Mouse (Mus musculus) C2C12 (cell line): ENCODE measurements around the gene Gm20716. TPM values are rescaled to one million over a fixed set of nuclear protein-coding genes. Genes with fewer than 3 reads are reported as not detected.

Source experiments
- H3K27me3 ChIP-seq: one replicate; pipeline ENCODE4 v1.6.1; 2011; ENCODE audit not compliant: control insufficient read depth, insufficient read depth, insufficient read length
- H3K36me3 ChIP-seq: one replicate; pipeline ENCODE4 v1.6.1; 2011; ENCODE audit not compliant: control insufficient read depth, insufficient read depth
- H3K4me3 ChIP-seq: one replicate; pipeline ENCODE4 v1.5.1; 2011; ENCODE audit warnings: mild to moderate bottlenecking, control low read depth; ENCODE audit not compliant: poor library complexity, insufficient read depth, severe bottlenecking
- H3K79me2 ChIP-seq: one replicate; pipeline ENCODE4 v1.6.1; 2011; ENCODE audit not compliant: control insufficient read depth, insufficient read depth
- H3K79me3 ChIP-seq: one replicate; pipeline ENCODE4 v1.6.1; 2011; ENCODE audit warnings: low read depth, control low read depth
- H3ac ChIP-seq: one replicate; pipeline ENCODE3; 2011; ENCODE audit warnings: low read depth; ENCODE audit not compliant: control insufficient read depth, insufficient read length
- CEBPB ChIP-seq: IDR thresholded peaks from one replicate; pipeline ENCODE4 v1.6.1; 2011; ENCODE audit warnings: low read depth, mild to moderate bottlenecking, control low read depth, moderate library complexity
- CTCF ChIP-seq: IDR thresholded peaks from one replicate; pipeline ENCODE4 v1.5.1; 2011; ENCODE audit not compliant: control insufficient read depth, insufficient read depth, insufficient read length
- FOSL1 ChIP-seq: IDR thresholded peaks from one replicate; pipeline ENCODE4 v1.8.0; 2011; ENCODE audit warnings: mild to moderate bottlenecking, low read length; ENCODE audit not compliant: poor library complexity, insufficient read depth, severe bottlenecking
- MAX ChIP-seq: IDR thresholded peaks from one replicate; pipeline ENCODE4 v1.6.1; 2011; ENCODE audit warnings: mild to moderate bottlenecking, control low read depth
- MYOD1 ChIP-seq: IDR thresholded peaks from one replicate; pipeline ENCODE4 v1.6.1; 2011; ENCODE audit warnings: low read depth; ENCODE audit not compliant: control insufficient read depth, insufficient read length
- MYOG ChIP-seq: IDR thresholded peaks from one replicate; pipeline ENCODE4 v1.6.1; 2011; ENCODE audit not compliant: control insufficient read depth, insufficient read length; ENCODE audit errors: extremely low read depth
- USF1 ChIP-seq: IDR thresholded peaks from one replicate; pipeline ENCODE4 v1.6.1; 2011; ENCODE audit warnings: low read depth, mild to moderate bottlenecking, control low read depth, moderate library complexity
- polyA plus RNA-seq: library from polyadenylated mRNA; unstranded; fragments of >200 nt; fragmentation: generic; extraction: Trizol; gene quantifications from one replicate; pipeline ENCODE4 v1.2.1, GENCODE M21; 2012; ENCODE audit warnings: missing spikeins

Gm20716 gene
- polyA plus RNA-seq, 1 experiment: 17.1 TPM

DNA sequence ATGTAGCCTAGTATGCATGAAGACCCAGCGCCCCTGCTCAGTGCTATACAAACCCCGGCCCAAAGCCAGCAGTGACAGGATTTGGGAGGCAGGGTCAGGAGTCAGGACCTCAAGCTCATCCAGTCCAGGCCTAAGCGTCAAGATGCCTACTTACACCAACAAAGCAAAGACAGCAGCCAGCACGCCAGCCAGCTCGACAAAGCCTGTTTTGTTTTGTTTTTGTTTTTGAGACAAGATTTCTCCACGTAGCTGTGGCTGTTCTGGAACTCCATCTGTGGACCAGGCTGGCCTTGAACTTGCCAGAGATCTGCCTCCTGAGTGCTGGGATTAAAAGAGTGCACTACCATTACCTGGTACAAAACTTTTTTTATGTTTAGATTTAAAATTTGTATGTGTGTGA, 6.8 kb downstream of the Gm20716 start:
- Histone ChIP-seq H3K79me2 (peaks cover 28% of the 10 kb centered on the region), H3K4me3 (no peak overlapping the region), H3K36me3 (peaks cover 85% of the 10 kb centered on the region), H3K27me3 (no peaks in the 10 kb centered on the region), H3ac (no peak overlapping the region), H3K79me3 (peaks cover 24% of the 10 kb centered on the region)
- TF ChIP-seq FOSL1 (no peak), MYOG (no peak), MYOD1 (no peak), MAX (no peak), USF1 (no peak), CTCF (no peak), CEBPB (no peak)

- H3K79me2 ChIP-seq: peaks cover 4% of the 10 kb centered on the region
- no peak overlapping the region for H3K4me3 ChIP-seq
- H3K79me3 ChIP-seq: no peaks in the 10 kb centered on the region
- TF ChIP-seq MYOD1: no peak
- no peak overlapping the region for H3ac ChIP-seq
- H3K36me3 ChIP-seq: peaks cover 95% of the 10 kb centered on the region
- no peaks in the 10 kb centered on the region for H3K27me3 ChIP-seq
Measured at GRCm38 (mm10) chr2:168213788-168214397, 16.3 kb downstream of the Gm20716 start.

DNA sequence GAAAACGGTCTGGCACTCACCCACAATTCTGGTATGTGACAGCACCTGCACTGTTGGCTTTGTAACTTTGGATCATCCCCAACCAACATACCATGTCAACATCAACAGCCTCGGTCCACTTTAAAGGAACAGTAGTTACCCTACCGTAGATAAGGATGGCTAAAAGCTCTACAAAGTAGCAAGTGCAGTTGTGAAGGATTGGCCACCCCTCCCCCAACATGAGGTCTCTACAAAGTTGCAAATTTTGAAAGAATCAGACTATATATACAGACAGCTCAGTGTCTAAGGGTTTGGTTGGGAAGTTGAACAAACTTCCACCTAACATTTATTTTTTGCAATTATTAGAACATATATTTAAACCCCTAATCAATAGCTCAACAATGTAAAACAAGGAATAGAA, 22.3 kb downstream of the Gm20716 start:
- H3ac ChIP-seq: no peak overlapping the region
- H3K27me3 ChIP-seq: no peaks in the 10 kb centered on the region
- peaks cover 35% of the 10 kb centered on the region for H3K79me3 ChIP-seq
- H3K4me3 ChIP-seq: no peak overlapping the region
- H3K79me2 ChIP-seq: peaks cover 39% of the 10 kb centered on the region
- H3K36me3 ChIP-seq: peaks cover 77% of the 10 kb centered on the region
- TF ChIP-seq CEBPB (no peak), MAX (no peak), USF1 (no peak), FOSL1 (no peak), MYOD1 (no peak), MYOG (no peak), CTCF (no peak)

DNA sequence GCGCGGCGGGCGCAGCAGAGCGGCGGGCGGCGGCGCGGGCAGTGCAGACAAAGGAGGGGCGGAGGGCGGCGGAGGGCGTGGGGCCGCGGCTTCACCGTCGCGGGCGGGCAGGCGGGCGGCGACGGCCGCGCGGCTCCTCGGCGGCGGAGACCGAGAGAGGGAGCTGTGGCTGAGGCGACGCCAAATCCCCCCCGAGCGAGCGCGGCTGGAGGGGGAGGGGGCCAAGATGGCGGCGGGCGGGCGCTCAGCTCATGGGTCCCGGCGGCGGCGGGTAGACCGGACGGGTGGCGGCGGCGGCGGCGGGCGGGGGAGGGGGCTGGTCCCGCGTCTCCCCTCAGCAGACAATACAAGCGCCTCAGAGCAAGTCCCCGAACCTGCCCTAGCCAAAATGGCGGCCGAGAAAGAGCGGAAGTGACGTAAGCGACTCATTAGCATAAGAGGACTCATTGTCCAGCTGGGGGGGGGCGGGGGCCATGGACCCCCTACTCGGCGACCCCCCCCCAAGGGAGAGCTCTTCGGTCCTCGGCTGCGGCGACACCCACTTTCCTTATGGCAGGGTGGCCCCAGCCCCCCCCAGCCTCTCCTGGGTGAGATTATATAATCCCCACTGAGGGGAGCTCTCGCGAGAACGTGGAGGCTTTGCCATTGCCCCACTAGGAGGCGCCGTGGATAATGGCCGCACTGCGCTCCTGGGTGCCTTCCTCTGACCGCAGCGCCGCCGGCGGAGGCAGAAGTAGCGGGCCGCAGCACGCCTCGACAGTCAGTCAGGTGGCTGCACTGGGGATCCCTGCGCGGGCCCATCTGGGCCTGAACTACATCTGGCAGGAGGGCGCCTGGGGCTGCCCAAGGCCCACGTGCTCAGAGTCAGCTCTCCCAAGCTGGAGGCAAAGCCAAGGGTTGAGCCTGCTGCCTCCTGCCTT, 23.2 kb downstream of the Gm20716 start, which contains the start of gene Adnp:
TSS of gene Adnp (minus strand) at position 388 of the 920 bp plus-strand sequence.
- Histone ChIP-seq H3K79me3 (peaks cover 44% of the 10 kb centered on the region), H3ac (peak within 1 kb of the TSS; percentile 95), H3K79me2 (peaks cover 48% of the 10 kb centered on the region), H3K4me3 (peak within 1 kb of the TSS; percentile 74), H3K27me3 (no peaks in the 10 kb centered on the region), H3K36me3 (peaks cover 73% of the 10 kb centered on the region)
- peak; percentile 65 for TF ChIP-seq MAX
- TF ChIP-seq USF1: no peak
- TF ChIP-seq CEBPB: no peak
- peak; percentile 13 for TF ChIP-seq MYOD1
- TF ChIP-seq CTCF: peak; percentile 87
- no peak for TF ChIP-seq MYOG
- TF ChIP-seq FOSL1: no peak

DNA sequence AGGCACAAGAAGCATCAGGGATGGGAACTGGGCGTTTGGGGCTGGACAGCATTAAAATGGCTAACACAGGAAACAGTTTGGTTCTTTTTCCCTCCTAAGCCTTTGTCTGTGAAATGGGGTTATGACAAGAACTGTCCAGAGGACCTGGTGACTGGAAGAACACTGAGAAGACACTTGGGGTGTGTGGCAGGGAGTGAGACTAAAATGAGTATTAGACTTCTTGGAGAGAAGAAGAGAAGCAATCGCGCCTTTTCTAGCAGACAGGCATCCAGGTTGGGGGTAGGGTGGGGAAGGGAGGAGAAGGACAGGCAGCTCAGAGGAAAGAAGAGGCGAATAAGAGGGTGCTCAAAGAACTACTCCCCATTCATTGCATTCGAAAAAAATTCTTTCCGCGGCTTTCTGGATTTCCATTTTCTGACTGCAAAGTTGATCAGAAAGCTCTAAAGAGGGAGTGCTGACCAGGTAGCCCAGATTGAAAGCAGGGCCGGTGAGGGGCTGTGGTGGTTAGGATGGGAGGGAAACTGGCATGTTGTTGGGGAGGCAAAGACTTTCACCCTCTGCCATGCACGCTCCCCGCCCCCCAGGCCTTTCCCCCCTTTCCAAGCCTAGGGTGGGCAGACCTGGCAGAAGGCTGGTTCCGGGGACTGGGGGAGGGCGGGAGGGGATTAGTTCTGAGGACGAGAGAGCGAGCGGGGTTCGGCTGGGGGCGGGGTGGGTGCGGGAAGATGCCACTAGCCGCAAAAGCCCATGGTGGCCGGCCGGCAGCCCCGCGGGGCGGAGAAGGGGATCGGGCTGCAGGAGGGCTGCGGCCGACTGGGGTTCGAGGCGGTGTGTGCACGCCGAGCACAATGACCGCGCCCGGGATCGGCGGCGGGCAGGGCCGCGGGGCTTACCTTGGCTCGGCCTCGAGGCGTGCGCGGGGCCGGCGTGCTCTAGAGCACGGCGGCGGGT, 24.2 kb downstream of the Gm20716 start:
- TF ChIP-seq MYOD1: no peak
- TF ChIP-seq MYOG: no peak
- no peak for TF ChIP-seq USF1
- no peak for TF ChIP-seq MAX
- no peak for TF ChIP-seq CEBPB
- no peak for TF ChIP-seq CTCF
- no peak for TF ChIP-seq FOSL1
- peaks cover 71% of the 10 kb centered on the region for H3K36me3 ChIP-seq
- H3K79me3 ChIP-seq: peaks cover 54% of the 10 kb centered on the region
- H3K79me2 ChIP-seq: peaks cover 58% of the 10 kb centered on the region
- H3ac ChIP-seq: peak overlapping the region; percentile 95
- peak overlapping the region; percentile 74 for H3K4me3 ChIP-seq
- H3K27me3 ChIP-seq: no peaks in the 10 kb centered on the region
